Mouse (Mus musculus): ENCODE data around the gene Znrf3. TPM values are rescaled to one million over a fixed set of nuclear protein-coding genes. Genes with fewer than 3 reads are reported as not detected.

The Znrf3 gene
- polyA plus RNA-seq, 1 experiment, result 2.0 TPM

GRCm38 (mm10) chr11:5272536-5273234, 172.0 kb downstream of the Znrf3 start:
- H3K4me3 ChIP-seq (replicated peaks; ENCODE audit: control insufficient read depth, low read depth, low read length), result no peak overlapping the region
- H3K27ac ChIP-seq (ENCODE audit: control insufficient read depth, insufficient read depth, low read depth, low read length, poor library complexity), result no peak overlapping the region; the same call in 1 of the 2 replicates
- WGBS, result 47% methylated on average over 9 of the region's 9 CpGs
- TF ChIP-seq CTCF (IDR thresholded peaks at IDR 0.05; ENCODE audit: control insufficient read depth, insufficient read depth, low read length), result no peak
- TF ChIP-seq POLR2A (IDR thresholded peaks at IDR 0.05; ENCODE audit: borderline replicate concordance, control insufficient read depth, low read depth, low read length), result no peak
- H3K4me1 ChIP-seq (ENCODE audit: control insufficient read depth, insufficient read depth, low read length), result peaks cover 2% of the 10 kb centered on the region

- 69% methylated on average over 4 of the region's 4 CpGs for WGBS
- Histone ChIP-seq H3K27ac (ENCODE audit: control insufficient read depth, insufficient read depth, low read depth, low read length, poor library complexity) (no peak overlapping the region), H3K4me1 (ENCODE audit: control insufficient read depth, insufficient read depth, low read length) (peaks cover 2% of the 10 kb centered on the region), H3K4me3 (replicated peaks; ENCODE audit: control insufficient read depth, low read depth, low read length) (no peak overlapping the region)
- TF ChIP-seq CTCF (IDR thresholded peaks at IDR 0.05; ENCODE audit: control insufficient read depth, insufficient read depth, low read length) (no peak), POLR2A (IDR thresholded peaks at IDR 0.05; ENCODE audit: borderline replicate concordance, control insufficient read depth, low read depth, low read length) (no peak)
Observed at GRCm38 (mm10) chr11:5272066-5272360, 172.6 kb downstream of the Znrf3 start.

DNA sequence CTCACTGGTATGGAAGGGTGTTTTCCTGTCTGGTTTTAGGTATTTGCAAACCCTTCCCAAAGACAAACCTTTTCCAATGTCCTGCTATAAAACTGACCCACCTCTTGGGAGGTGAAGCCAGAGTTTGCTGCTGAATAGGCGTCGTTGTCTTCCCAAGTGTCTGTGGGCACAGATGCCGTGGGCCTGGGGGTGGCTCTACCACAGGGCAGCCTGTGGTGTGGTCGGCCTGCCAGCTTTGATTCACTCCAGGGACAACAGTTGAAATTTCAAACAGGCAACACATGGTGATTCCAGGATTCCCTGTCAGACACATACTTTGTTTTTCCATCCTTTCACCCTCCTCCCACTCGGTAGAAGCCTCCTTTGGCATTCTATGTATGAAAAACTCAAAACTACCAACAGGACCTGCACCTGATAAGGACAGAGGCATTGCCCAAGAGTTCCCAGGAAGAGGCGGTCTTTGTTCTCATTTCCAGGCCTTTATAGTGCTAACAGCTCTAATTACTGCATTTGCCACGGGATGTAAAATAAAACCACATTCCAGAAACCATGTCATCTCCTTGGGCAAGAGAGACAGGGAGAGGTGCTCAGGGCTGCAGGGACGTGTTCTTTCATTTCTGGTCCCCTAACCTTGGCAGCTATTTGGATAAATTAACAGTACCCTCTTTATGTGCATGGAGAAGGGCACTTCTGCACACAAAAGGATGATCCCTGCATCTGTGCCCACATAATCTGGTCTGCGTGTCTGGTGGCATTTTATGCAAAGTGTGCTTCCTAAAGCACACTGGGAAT, 173.2 kb downstream of the Znrf3 start:
- TF ChIP-seq CTCF (IDR thresholded peaks at IDR 0.05; ENCODE audit: control insufficient read depth, insufficient read depth, low read length), result no peak
- TF ChIP-seq POLR2A (IDR thresholded peaks at IDR 0.05; ENCODE audit: borderline replicate concordance, control insufficient read depth, low read depth, low read length), result no peak
- 63% methylated on average over 9 of the region's 9 CpGs for WGBS
- Histone ChIP-seq H3K4me1 (ENCODE audit: control insufficient read depth, insufficient read depth, low read length) (peaks cover 2% of the 10 kb centered on the region), H3K27ac (ENCODE audit: control insufficient read depth, insufficient read depth, low read depth, low read length, poor library complexity) (no peak overlapping the region), H3K4me3 (replicated peaks; ENCODE audit: control insufficient read depth, low read depth, low read length) (no peak overlapping the region)

DNA sequence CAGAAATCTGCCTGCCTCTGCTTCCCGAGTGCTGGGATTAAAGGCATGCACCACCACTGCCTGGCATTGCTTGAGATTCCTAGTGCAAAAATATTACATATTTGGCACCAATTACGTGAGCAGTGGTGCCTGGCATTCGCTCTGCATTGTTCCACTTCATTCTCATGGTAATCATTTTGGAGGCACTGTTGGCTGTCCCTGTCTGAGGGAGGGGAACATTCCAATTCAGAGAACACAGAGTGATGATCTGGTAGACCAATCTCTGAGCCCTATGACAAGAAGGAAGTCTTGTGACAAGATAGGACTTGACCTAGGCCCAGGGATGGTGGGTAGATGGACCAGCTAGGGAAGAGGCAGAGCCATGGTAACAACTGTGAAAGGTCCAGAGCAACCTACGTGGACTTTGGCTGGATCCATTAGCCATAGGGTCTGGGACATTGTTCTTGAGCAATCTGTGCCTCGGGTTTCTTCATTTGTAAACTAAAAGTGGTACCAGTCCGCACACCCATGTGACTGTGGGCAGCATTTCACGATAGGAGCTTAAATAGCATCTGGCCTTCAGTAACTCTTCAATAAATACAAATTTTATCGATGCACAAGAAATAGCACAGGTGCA, 174.7 kb downstream of the Znrf3 start:
- TF ChIP-seq CTCF (IDR thresholded peaks at IDR 0.05; ENCODE audit: control insufficient read depth, insufficient read depth, low read length) (no peak), POLR2A (IDR thresholded peaks at IDR 0.05; ENCODE audit: borderline replicate concordance, control insufficient read depth, low read depth, low read length) (no peak)
- Histone ChIP-seq H3K4me3 (replicated peaks; ENCODE audit: control insufficient read depth, low read depth, low read length) (no peak overlapping the region), H3K4me1 (ENCODE audit: control insufficient read depth, insufficient read depth, low read length) (peaks cover 2% of the 10 kb centered on the region), H3K27ac (ENCODE audit: control insufficient read depth, insufficient read depth, low read depth, low read length, poor library complexity) (no peak overlapping the region)
- WGBS, result 74% methylated on average over 8 of the region's 8 CpGs

DNA sequence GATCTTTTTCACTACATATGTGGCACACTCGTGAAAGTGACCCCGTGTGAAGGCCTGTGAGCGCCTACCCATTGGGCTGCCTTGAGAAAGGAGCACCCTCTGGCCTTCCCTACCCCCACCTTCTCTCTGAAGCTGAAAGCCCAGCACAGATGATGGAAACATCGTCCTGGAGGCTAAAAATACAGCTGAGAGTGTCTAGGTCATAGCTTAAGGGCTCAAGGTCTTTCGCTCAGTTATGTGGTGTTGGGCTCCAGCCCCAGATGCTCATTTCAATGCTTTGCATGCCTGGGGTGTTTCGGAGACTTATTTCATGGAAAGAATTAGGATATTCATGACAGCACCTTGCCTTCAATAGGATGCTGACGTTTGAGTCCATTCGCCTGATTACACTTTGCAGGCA, 178.9 kb downstream of the Znrf3 start:
- WGBS, result 79% methylated on average over 8 of the region's 8 CpGs
- TF ChIP-seq CTCF (IDR thresholded peaks at IDR 0.05; ENCODE audit: control insufficient read depth, insufficient read depth, low read length) (no peak), POLR2A (IDR thresholded peaks at IDR 0.05; ENCODE audit: borderline replicate concordance, control insufficient read depth, low read depth, low read length) (no peak)
- Histone ChIP-seq H3K27ac (ENCODE audit: control insufficient read depth, insufficient read depth, low read depth, low read length, poor library complexity) (no peak overlapping the region), H3K4me3 (replicated peaks; ENCODE audit: control insufficient read depth, low read depth, low read length) (no peak overlapping the region), H3K4me1 (ENCODE audit: control insufficient read depth, insufficient read depth, low read length) (no peaks in the 10 kb centered on the region; the same call in 1 of the 2 replicates)

- H3K4me3 ChIP-seq (replicated peaks; ENCODE audit: control insufficient read depth, low read depth, low read length), result no peak overlapping the region
- WGBS, result 85% methylated on average over 26 of the region's 26 CpGs
- no peak overlapping the region; the same call in 1 of the 2 replicates for H3K27ac ChIP-seq (ENCODE audit: control insufficient read depth, insufficient read depth, low read depth, low read length, poor library complexity)
- TF ChIP-seq CTCF (IDR thresholded peaks at IDR 0.05; ENCODE audit: control insufficient read depth, insufficient read depth, low read length) (no peak), POLR2A (IDR thresholded peaks at IDR 0.05; ENCODE audit: borderline replicate concordance, control insufficient read depth, low read depth, low read length) (no peak)
- H3K4me1 ChIP-seq (ENCODE audit: control insufficient read depth, insufficient read depth, low read length), result no peaks in the 10 kb centered on the region; the same call in 1 of the 2 replicates
Observed at GRCm38 (mm10) chr11:5263078-5263730, 181.4 kb downstream of the Znrf3 start.

DNA sequence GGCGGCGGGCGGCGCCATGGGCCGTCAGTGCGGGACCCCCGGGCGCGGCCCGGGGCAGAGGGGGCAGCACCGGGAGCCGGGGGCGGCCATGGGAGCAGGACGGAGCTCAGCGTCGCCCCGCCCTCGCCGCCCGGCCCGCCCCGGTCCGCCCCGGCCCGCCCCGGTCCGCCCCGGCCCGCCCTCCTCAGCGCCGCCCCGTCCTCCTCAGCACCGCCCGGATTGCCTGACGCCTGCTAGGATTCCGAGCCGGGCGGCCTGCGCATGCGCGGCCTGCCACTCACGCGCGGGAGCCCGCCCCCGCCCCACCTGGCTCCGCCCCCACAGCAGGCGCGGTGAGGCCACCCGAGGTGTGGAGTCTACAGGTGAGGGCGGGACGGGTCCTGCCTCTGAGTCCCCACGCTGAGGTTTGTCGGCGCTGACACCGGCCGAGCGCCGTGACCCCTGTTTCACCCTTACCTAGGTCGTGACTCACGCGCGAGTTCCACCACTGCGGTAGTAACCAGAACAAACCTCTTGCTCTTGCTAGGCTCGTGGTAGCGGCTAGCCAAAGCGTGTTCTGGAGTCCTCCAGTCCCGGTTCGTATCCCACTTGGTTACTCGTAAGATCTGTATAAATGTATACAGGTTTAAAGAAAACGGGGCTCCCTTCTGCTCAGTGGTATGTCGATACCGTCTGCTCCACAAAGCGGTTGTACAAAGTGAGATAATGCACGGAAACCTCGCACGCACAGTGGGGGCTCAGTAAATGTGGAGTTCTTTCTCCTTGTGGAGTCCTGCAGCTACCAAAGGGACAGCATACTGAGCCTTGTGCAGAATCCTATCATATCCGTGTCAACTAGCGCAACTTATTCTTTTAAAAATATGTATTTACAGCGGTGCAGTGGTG, 182.9 kb downstream of the Znrf3 start, which contains the start of gene Kremen1:
Gene Kremen1 (minus strand): TSS at position 51 of the 885 bp plus-strand sequence.
- Histone ChIP-seq H3K4me3 (replicated peaks; ENCODE audit: control insufficient read depth, low read depth, low read length) (peak within 1 kb of the TSS; percentile 96), H3K27ac (ENCODE audit: control insufficient read depth, insufficient read depth, low read depth, low read length, poor library complexity) (no peak within 1 kb of the TSS), H3K4me1 (ENCODE audit: control insufficient read depth, insufficient read depth, low read length) (no peaks in the 10 kb centered on the region; the same call in 1 of the 2 replicates)
- WGBS, result 2% methylated on average over 69 of the region's 80 CpGs
- TF ChIP-seq CTCF (IDR thresholded peaks at IDR 0.05; ENCODE audit: control insufficient read depth, insufficient read depth, low read length) (no peak), POLR2A (IDR thresholded peaks at IDR 0.05; ENCODE audit: borderline replicate concordance, control insufficient read depth, low read depth, low read length) (no peak)

Data from bone marrow, adult 2 months (tissue).